ENCODE assay signal across 8 mouse cellular contexts in the genomic region with DNA sequence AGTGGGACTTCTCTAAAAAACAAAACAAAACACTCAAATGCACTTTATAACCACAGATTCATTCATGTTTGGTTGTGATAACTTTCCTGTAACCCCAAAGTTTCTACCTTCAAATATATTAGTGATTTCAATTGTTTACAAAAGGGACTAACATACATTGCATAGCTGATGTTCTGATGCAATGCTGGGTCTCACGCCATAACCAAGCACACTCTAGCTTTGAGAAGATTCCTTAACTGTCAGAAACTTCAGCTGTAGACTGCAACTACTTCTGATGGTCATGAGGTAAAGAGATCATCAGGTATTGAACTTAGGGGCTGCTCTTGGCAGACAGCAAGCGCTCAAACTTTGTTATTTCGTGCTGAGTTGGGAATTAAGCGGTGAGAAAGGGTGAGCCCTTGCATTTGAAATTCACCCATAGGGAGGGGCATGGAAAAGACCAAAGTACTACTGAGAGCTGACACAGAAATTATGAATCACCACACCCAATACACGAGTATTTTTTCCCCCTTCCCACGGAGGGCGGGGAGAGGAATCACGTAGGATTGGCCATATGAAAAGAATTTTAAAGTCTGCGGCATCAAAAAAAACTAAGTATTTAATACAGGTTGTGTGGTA. TPM values are rescaled to one million over a fixed set of nuclear protein-coding genes. Genes with fewer than 3 reads are reported as not detected.
DNase-seq lines count a peak whose midpoint lies in the region; ATAC-seq and TF ChIP-seq lines count a peak whose summit lies in the region.

No protein-coding gene starts in this region.

- H3K9me3 ChIP-seq in CH12.LX (replicated peaks; ENCODE audit: low read length): no peaks in the 10 kb centered on the region
- H3K9me3 ChIP-seq in heart, embryonic 16.5 days (replicated peaks; ENCODE audit: control insufficient read depth, low read length): no peaks in the 10 kb centered on the region
- no peaks in the 10 kb centered on the region for H3K9me3 ChIP-seq in liver, postnatal 0 days (ENCODE audit: low read length)

- H3K4me2 ChIP-seq in CH12.LX (ENCODE audit: insufficient read depth, low read depth, poor library complexity, severe bottlenecking): peak overlapping the region; percentile 2
- peak overlapping the region; percentile 80 for H3K4me2 ChIP-seq in heart, embryonic 16.5 days (ENCODE audit: low read depth, low read length)
- H3K4me2 ChIP-seq in liver, postnatal 0 days (ENCODE audit: low read depth, low read length): peak overlapping the region; percentile 91

- ATAC-seq in heart, embryonic 16.5 days (replicated peaks; ENCODE audit: extremely low read depth, insufficient read depth, low FRiP score): no peak
- no peak for ATAC-seq in liver, postnatal 0 days

- no peak for TF ChIP-seq CTCF in gastrocnemius, adult 2 months (IDR thresholded peaks at IDR 0.05)
- no peak for TF ChIP-seq CTCF in CH12.LX (conservative IDR thresholded peaks at IDR 0.05 in 1 of 2, IDR thresholded peaks at IDR 0.05 in 1 of 2; ENCODE audit: low read depth in 2 of 2, low read length in 2 of 2)
- no peak for TF ChIP-seq CTCF in liver, postnatal 0 days (IDR thresholded peaks at IDR 0.05; ENCODE audit: low read depth)

- dilution Hi-C loops in CH12.LX (cut with MboI; ENCODE audit: extremely low pct_ligation_motif_present, extremely low pct_unique_long_range_greater_than_20kb, low sequenced_read_pairs): no loop called here

- H3K27me3 ChIP-seq in CH12.LX (replicated peaks): no peaks in the 10 kb centered on the region
- no peaks in the 10 kb centered on the region for H3K27me3 ChIP-seq in heart, embryonic 16.5 days (ENCODE audit: control insufficient read depth, insufficient read depth, low read length)
- H3K27me3 ChIP-seq in liver, postnatal 0 days (ENCODE audit: insufficient read depth, low read length): no peaks in the 10 kb centered on the region

- TF ChIP-seq RAD21 in CH12.LX (IDR thresholded peaks at IDR 0.05; ENCODE audit: low read depth, low read length): no peak

- intact Hi-C loops in gastrocnemius, adult 2 months (cut with DNase I): no loop called here

- H3K4me3 ChIP-seq in gastrocnemius, adult 2 months: peak overlapping the region; percentile 83
- H3K4me3 ChIP-seq in CH12.LX (replicated peaks in 1 of 3; ENCODE audit: low read depth in 2 of 3, low read length in 2 of 3, poor library complexity in 1 of 3): peak overlapping the region; percentile 72 to 84 (median 82)
- peak overlapping the region; percentile 75 for H3K4me3 ChIP-seq in heart, embryonic 16.5 days (ENCODE audit: low read length)
- peak overlapping the region; percentile 98 for H3K4me3 ChIP-seq in liver, postnatal 0 days (ENCODE audit: low read depth, low read length)

- no peak for TF ChIP-seq POLR2A in CH12.LX (IDR thresholded peaks at IDR 0.05; ENCODE audit: low read depth, low read length)

- in situ Hi-C loops in CH12.LX (cut with MboI; ENCODE audit: low pct_ligation_motif_present, low pct_unique_long_range_greater_than_20kb, low sequenced_read_pairs): loop anchor here (25.0 kb wide), 1 partner anchor 633 kb away; no protein-coding TSS in a partner anchor

- DNase-seq in gastrocnemius, adult 2 months: no peak
- no peak for DNase-seq in gastrocnemius, postnatal 10 days
- DNase-seq in CH12.LX (ENCODE audit: extremely low read depth): no peak
- no peak for DNase-seq in liver, postnatal 0 days
- DNase-seq in thymus, adult 18-20 months: no peak
- DNase-seq in layer of hippocampus, adult 8-10 months (ENCODE audit: low spot score in 2 of 2): no peak
- no peak for DNase-seq in kidney, postnatal 10 days

- peaks cover 4 to 67% of the 10 kb centered on the region in 2 experiments for H3K4me1 ChIP-seq in CH12.LX (ENCODE audit: control insufficient read depth in 1 of 2, insufficient read depth in 2 of 2)
- H3K4me1 ChIP-seq in heart, embryonic 16.5 days (ENCODE audit: control insufficient read depth, insufficient read depth, low read length): peaks cover 11% of the 10 kb centered on the region
- H3K4me1 ChIP-seq in liver, postnatal 0 days (ENCODE audit: insufficient read depth): peaks cover 18% of the 10 kb centered on the region

- no peak for TF ChIP-seq EP300 in CH12.LX (IDR thresholded peaks at IDR 0.05; ENCODE audit: low read length)
- TF ChIP-seq EP300 in liver, postnatal 0 days (IDR thresholded peaks at IDR 0.05; ENCODE audit: low read depth): no peak

- WGBS in heart, embryonic 16.5 days: 16% methylated on average over 9 of the region's 9 CpGs
- 13% methylated on average over 9 of the region's 9 CpGs for WGBS in liver, postnatal 0 days (ENCODE audit: insufficient replicate concordance)

- peak overlapping the region; percentile 92 for H3K27ac ChIP-seq in gastrocnemius, adult 2 months
- peak overlapping the region; percentile 54 for H3K27ac ChIP-seq in CH12.LX (ENCODE audit: insufficient read depth, low read depth)
- H3K27ac ChIP-seq in heart, embryonic 16.5 days (ENCODE audit: low read length): no peak overlapping the region
- peak overlapping the region; percentile 93 for H3K27ac ChIP-seq in liver, postnatal 0 days (ENCODE audit: low read depth)

- peaks cover 6 to 17% of the 10 kb centered on the region in 2 experiments for H3K36me3 ChIP-seq in CH12.LX (replicated peaks in 1 of 2; ENCODE audit: control insufficient read depth in 1 of 2, insufficient read depth in 1 of 2, low read length in 1 of 2)
- no peaks in the 10 kb centered on the region for H3K36me3 ChIP-seq in heart, embryonic 16.5 days (ENCODE audit: control insufficient read depth, insufficient read depth)
- H3K36me3 ChIP-seq in liver, postnatal 0 days (replicated peaks; ENCODE audit: insufficient read depth, low read length): no peaks in the 10 kb centered on the region; the same call in 1 of the 2 replicates

- H3K79me2 ChIP-seq in CH12.LX (replicated peaks; ENCODE audit: control insufficient read depth, extremely low read depth, insufficient read depth, poor library complexity, severe bottlenecking): peaks cover 43% of the 10 kb centered on the region

- H3K9ac ChIP-seq in CH12.LX (ENCODE audit: insufficient read depth, low read depth): peak overlapping the region; percentile 100
- peak overlapping the region; percentile 97 for H3K9ac ChIP-seq in heart, embryonic 16.5 days (ENCODE audit: low read length)
- peak overlapping the region; percentile 99 for H3K9ac ChIP-seq in liver, postnatal 0 days (replicated peaks)

TF ChIP-seq in CH12.LX, 34 proteins besides CTCF, POLR2A, EP300 and RAD21 (continues in another document):
- TF ChIP-seq GABPA (IDR thresholded peaks at IDR 0.05; ENCODE audit: insufficient replicate concordance, low read depth, low read length) (no peak), MAX (IDR thresholded peaks at IDR 0.05; ENCODE audit: low read length) (no peak), MAFK (IDR thresholded peaks at IDR 0.05; ENCODE audit: insufficient replicate concordance, low read length) (0 out of 2 replicates have a peak, but pooled peaks have one; percentile 13), ZKSCAN1 (IDR thresholded peaks at IDR 0.05; ENCODE audit: borderline replicate concordance, low read depth, low read length) (no peak)

RNA-seq across cellular contexts. Expression of a gene that starts 1.1 kb away (rescaled TPM):
- 10 to 100 TPM; 32.7 to 43.1 TPM for total RNA-seq in gastrocnemius, adult 2 months (2021)
- 10 to 100 TPM; 50.3 to 51.2 TPM for total RNA-seq in gastrocnemius, postnatal 10 days (2021)
- total RNA-seq in CH12.LX (2012; rRNA removed) (47.3 and 52.7 TPM in 2 replicates), CH12.LX (2014; rRNA removed) (106 and 120 TPM in 2 replicates)
- 55.6 and 69.5 TPM in 2 replicates for polyA plus RNA-seq in CH12.LX (2012; ENCODE audit: insufficient read length, low read depth)
- polyA plus RNA-seq in heart, embryonic 16.5 days (2015; fragmentation: Nextera tagmentation; extraction: Ambion mirVana): 63.3 and 71.1 TPM in 2 replicates
- polyA plus RNA-seq in liver, postnatal 0 days (2015; fragmentation: Nextera tagmentation; extraction: Ambion mirVana): 16.1 and 17.2 TPM in 2 replicates
- total RNA-seq in layer of hippocampus, adult 8-10 months (2022): 10 to 100 TPM; 68.2 to 76.3 (median 70.4) TPM

RNA-seq across cellular contexts. Expression of a gene that starts 6.1 kb away (rescaled TPM):
- 100 to 1,000 TPM; 117 to 173 TPM for total RNA-seq in gastrocnemius, adult 2 months (2021)
- 100 to 1,000 TPM; 238 to 249 TPM for total RNA-seq in gastrocnemius, postnatal 10 days (2021)
- total RNA-seq in CH12.LX (2012; rRNA removed) (43.6 and 45.3 TPM in 2 replicates), CH12.LX (2014; rRNA removed) (115 and 118 TPM in 2 replicates)
- 135 and 146 TPM in 2 replicates for polyA plus RNA-seq in CH12.LX (2012; ENCODE audit: insufficient read length, low read depth)
- polyA plus RNA-seq in heart, embryonic 16.5 days (2015; fragmentation: Nextera tagmentation; extraction: Ambion mirVana): 99.6 and 107 TPM in 2 replicates
- 25.5 and 27.1 TPM in 2 replicates for polyA plus RNA-seq in liver, postnatal 0 days (2015; fragmentation: Nextera tagmentation; extraction: Ambion mirVana)
- 100 to 1,000 TPM; 158 to 182 (median 170) TPM for total RNA-seq in layer of hippocampus, adult 8-10 months (2022)

RNA-seq across cellular contexts. Expression of a gene that starts 25.4 kb away (rescaled TPM):
- total RNA-seq in gastrocnemius, adult 2 months (2021): 10 to 100 TPM; 46.7 to 50.5 TPM
- total RNA-seq in gastrocnemius, postnatal 10 days (2021): 10 to 100 TPM; 27.6 to 32.0 TPM
- total RNA-seq in CH12.LX (2012; rRNA removed) (22.3 and 23.5 TPM in 2 replicates), CH12.LX (2014; rRNA removed) (12.7 and 13.7 TPM in 2 replicates)
- 25.1 and 26.4 TPM in 2 replicates for polyA plus RNA-seq in CH12.LX (2012; ENCODE audit: insufficient read length, low read depth)
- 19.6 and 24.2 TPM in 2 replicates for polyA plus RNA-seq in heart, embryonic 16.5 days (2015; fragmentation: Nextera tagmentation; extraction: Ambion mirVana)
- polyA plus RNA-seq in liver, postnatal 0 days (2015; fragmentation: Nextera tagmentation; extraction: Ambion mirVana): 17.5 and 20.3 TPM in 2 replicates
- total RNA-seq in layer of hippocampus, adult 8-10 months (2022): 10 to 100 TPM; 51.1 to 54.6 (median 52.1) TPM

RNA-seq across cellular contexts. Expression of a gene that starts 48.2 kb away (rescaled TPM):
- 100 to 1,000 TPM in 1 of 2 experiments, 10 to 100 TPM in 1; 95.4 to 186 TPM for total RNA-seq in gastrocnemius, adult 2 months (2021)
- 100 to 1,000 TPM; 113 to 139 TPM for total RNA-seq in gastrocnemius, postnatal 10 days (2021)
- not detected in 2 replicates for total RNA-seq in CH12.LX (2012; rRNA removed)
- total RNA-seq in CH12.LX (2014; rRNA removed): not detected in 2 replicates
- polyA plus RNA-seq in CH12.LX (2012; ENCODE audit: insufficient read length, low read depth): not detected in 2 replicates
- 21.6 and 27.8 TPM in 2 replicates for polyA plus RNA-seq in heart, embryonic 16.5 days (2015; fragmentation: Nextera tagmentation; extraction: Ambion mirVana)
- 0.11 and 0.77 TPM in 2 replicates for polyA plus RNA-seq in liver, postnatal 0 days (2015; fragmentation: Nextera tagmentation; extraction: Ambion mirVana)
- under 1 TPM in 1 of 4 experiments, not detected in 3; 0.16 TPM for total RNA-seq in layer of hippocampus, adult 8-10 months (2022)

RNA-seq across cellular contexts. Expression of a gene that starts 55.4 kb away (rescaled TPM):
- total RNA-seq in gastrocnemius, adult 2 months (2021): 1 to 10 TPM; 4.2 to 5.4 TPM
- total RNA-seq in gastrocnemius, postnatal 10 days (2021): 1 to 10 TPM; 4.9 to 8.1 TPM
- 10.9 and 11.4 TPM in 2 replicates for total RNA-seq in CH12.LX (2012; rRNA removed)
- 8.0 and 10.1 TPM in 2 replicates for total RNA-seq in CH12.LX (2014; rRNA removed)
- 13.4 and 13.9 TPM in 2 replicates for polyA plus RNA-seq in CH12.LX (2012; ENCODE audit: insufficient read length, low read depth)
- polyA plus RNA-seq in heart, embryonic 16.5 days (2015; fragmentation: Nextera tagmentation; extraction: Ambion mirVana): 14.7 and 15.6 TPM in 2 replicates
- polyA plus RNA-seq in liver, postnatal 0 days (2015; fragmentation: Nextera tagmentation; extraction: Ambion mirVana): 1.0 and 1.8 TPM in 2 replicates
- 10 to 100 TPM; 21.6 to 24.8 (median 23.2) TPM for total RNA-seq in layer of hippocampus, adult 8-10 months (2022)

Comparison
In these comparisons a context has a peak if more than half of its experiments do, and no peak if none do; other contexts are left out.
1. H3K4me2 ChIP-seq: peak in every context shown above with its lines; median percentile 91 in liver, postnatal 0 days; 80 in heart, embryonic 16.5 days; 2 in CH12.LX.